Mouse (Mus musculus): ENCODE results near the gene Fgf8. TPM values are rescaled to one million over a fixed set of nuclear protein-coding genes. Genes with fewer than 3 reads are reported as not detected.

Gene Fgf8
- polyA plus RNA-seq, 1 experiment from 2014 or later = 0.18 TPM

- peak; percentile 98 for ATAC-seq (ENCODE audit: low FRiP score, low TSS enrichment)
- Histone ChIP-seq H3K4me1 (ENCODE audit: control insufficient read depth, insufficient read depth, low read length) (peaks cover 24% of the 10 kb centered on the region), H3K9ac (replicated peaks; ENCODE audit: low read length) (peak within 1 kb of the TSS; percentile 96), H3K9me3 (ENCODE audit: control insufficient read depth, low read length) (no peaks in the 10 kb centered on the region), H3K4me2 (ENCODE audit: low read length) (peak within 1 kb of the TSS; percentile 58), H3K27ac (replicated peaks; ENCODE audit: low read depth, low read length) (peak within 1 kb of the TSS; percentile 99), H3K27me3 (ENCODE audit: control insufficient read depth, insufficient read depth, low read length) (no peaks in the 10 kb centered on the region), H3K36me3 (ENCODE audit: control insufficient read depth, insufficient read depth, low read length) (peaks cover 12% of the 10 kb centered on the region), H3K4me3 (replicated peaks; ENCODE audit: low read depth, low read length) (peak within 1 kb of the TSS; percentile 100)
- whole genome bisulfite sequencing = under 1% methylated on average over 69 of the region's 71 CpGs
- peak; percentile 99 for DNase-seq
Measured at GRCm38 (mm10) chr19:45783181-45783932, 40.6 kb upstream of the Fgf8 start, which contains the start of gene Mgea5. Gene Mgea5 (minus strand): TSS chr19:45783837.

- ATAC-seq (ENCODE audit: low FRiP score, low TSS enrichment) = peak; percentile 41
- peak overlapping the region; percentile 99 for H3K27ac ChIP-seq (replicated peaks; ENCODE audit: low read depth, low read length)
- under 1% methylated on average over 36 of the region's 36 CpGs for WGBS
- peaks cover 21% of the 10 kb centered on the region for H3K36me3 ChIP-seq (ENCODE audit: control insufficient read depth, insufficient read depth, low read length)
- H3K4me1 ChIP-seq (ENCODE audit: control insufficient read depth, insufficient read depth, low read length) = peaks cover 24% of the 10 kb centered on the region
- no peaks in the 10 kb centered on the region for H3K9me3 ChIP-seq (ENCODE audit: control insufficient read depth, low read length)
- H3K4me3 ChIP-seq (replicated peaks; ENCODE audit: low read depth, low read length) = peak overlapping the region; percentile 100
- H3K4me2 ChIP-seq (ENCODE audit: low read length) = peak overlapping the region; percentile 58
- DNase-seq = peak; percentile 73
- H3K9ac ChIP-seq (replicated peaks; ENCODE audit: low read length) = peak overlapping the region; percentile 96
- H3K27me3 ChIP-seq (ENCODE audit: control insufficient read depth, insufficient read depth, low read length) = no peaks in the 10 kb centered on the region
Measured at GRCm38 (mm10) chr19:45782315-45783001, 39.7 kb upstream of the Fgf8 start.

GRCm38 (mm10) chr19:45781676-45782075 lies 39.0 kb upstream of the Fgf8 start:
- 59% methylated on average over 8 of the region's 8 CpGs for WGBS
- Histone ChIP-seq H3K4me2 (ENCODE audit: low read length) (peak overlapping the region; percentile 58), H3K4me1 (ENCODE audit: control insufficient read depth, insufficient read depth, low read length) (peaks cover 24% of the 10 kb centered on the region), H3K36me3 (ENCODE audit: control insufficient read depth, insufficient read depth, low read length) (peaks cover 29% of the 10 kb centered on the region), H3K9me3 (ENCODE audit: control insufficient read depth, low read length) (no peaks in the 10 kb centered on the region), H3K4me3 (replicated peaks; ENCODE audit: low read depth, low read length) (peak overlapping the region; percentile 100), H3K27me3 (ENCODE audit: control insufficient read depth, insufficient read depth, low read length) (no peaks in the 10 kb centered on the region), H3K27ac (replicated peaks; ENCODE audit: low read depth, low read length) (no peak overlapping the region), H3K9ac (replicated peaks; ENCODE audit: low read length) (no peak overlapping the region; the same call in 1 of the 2 replicates)
- DNase-seq = no peak
- ATAC-seq (ENCODE audit: low FRiP score, low TSS enrichment) = no peak

- no peak for DNase-seq
Measured at GRCm38 (mm10) chr19:45780350-45780915, 37.7 kb upstream of the Fgf8 start.

GRCm38 (mm10) chr19:45775486-45775885 lies 32.8 kb upstream of the Fgf8 start:
- Histone ChIP-seq H3K9me3 (ENCODE audit: control insufficient read depth, low read length) (no peaks in the 10 kb centered on the region), H3K27me3 (ENCODE audit: control insufficient read depth, insufficient read depth, low read length) (no peaks in the 10 kb centered on the region), H3K4me2 (ENCODE audit: low read length) (no peak overlapping the region), H3K27ac (replicated peaks; ENCODE audit: low read depth, low read length) (no peak overlapping the region), H3K36me3 (ENCODE audit: control insufficient read depth, insufficient read depth, low read length) (peaks cover 87% of the 10 kb centered on the region), H3K4me1 (ENCODE audit: control insufficient read depth, insufficient read depth, low read length) (peaks cover 6% of the 10 kb centered on the region), H3K9ac (replicated peaks; ENCODE audit: low read length) (no peak overlapping the region), H3K4me3 (replicated peaks; ENCODE audit: low read depth, low read length) (no peak overlapping the region)
- no peak for DNase-seq
- WGBS = 83% methylated on average over 2 of the region's 2 CpGs
- ATAC-seq (ENCODE audit: low FRiP score, low TSS enrichment) = no peak

More at GRCm38 (mm10) chr19:45780350-45780915, 37.7 kb upstream of the Fgf8 start:
- Histone ChIP-seq H3K36me3 (ENCODE audit: control insufficient read depth, insufficient read depth, low read length) (peaks cover 42% of the 10 kb centered on the region), H3K27ac (replicated peaks; ENCODE audit: low read depth, low read length) (no peak overlapping the region), H3K4me2 (ENCODE audit: low read length) (peak overlapping the region; percentile 58), H3K27me3 (ENCODE audit: control insufficient read depth, insufficient read depth, low read length) (no peaks in the 10 kb centered on the region), H3K9me3 (ENCODE audit: control insufficient read depth, low read length) (no peaks in the 10 kb centered on the region), H3K4me3 (replicated peaks; ENCODE audit: low read depth, low read length) (peak overlapping the region; percentile 100; the same call in 1 of the 2 replicates), H3K4me1 (ENCODE audit: control insufficient read depth, insufficient read depth, low read length) (peaks cover 24% of the 10 kb centered on the region), H3K9ac (replicated peaks; ENCODE audit: low read length) (0 out of 2 replicates have a peak overlapping the region, but pooled peaks have one; percentile 12)
- ATAC-seq (ENCODE audit: low FRiP score, low TSS enrichment) = no peak
- WGBS = 86% methylated on average over 13 of the region's 13 CpGs

GRCm38 (mm10) chr19:45771501-45771900 lies 28.8 kb upstream of the Fgf8 start:
- DNase-seq (no peak), ATAC-seq (ENCODE audit: low FRiP score, low TSS enrichment) (no peak)
- Histone ChIP-seq H3K9ac (replicated peaks; ENCODE audit: low read length) (no peak overlapping the region), H3K4me3 (replicated peaks; ENCODE audit: low read depth, low read length) (no peak overlapping the region), H3K9me3 (ENCODE audit: control insufficient read depth, low read length) (no peaks in the 10 kb centered on the region), H3K36me3 (ENCODE audit: control insufficient read depth, insufficient read depth, low read length) (peaks cover 94% of the 10 kb centered on the region), H3K27ac (replicated peaks; ENCODE audit: low read depth, low read length) (no peak overlapping the region), H3K4me2 (ENCODE audit: low read length) (no peak overlapping the region), H3K4me1 (ENCODE audit: control insufficient read depth, insufficient read depth, low read length) (no peaks in the 10 kb centered on the region), H3K27me3 (ENCODE audit: control insufficient read depth, insufficient read depth, low read length) (no peaks in the 10 kb centered on the region)
- WGBS = 97% methylated on average over 5 of the region's 5 CpGs

GRCm38 (mm10) chr19:45760810-45761209 lies 18.1 kb upstream of the Fgf8 start:
- DNase-seq = no peak
- no peaks in the 10 kb centered on the region for H3K9me3 ChIP-seq (ENCODE audit: control insufficient read depth, low read length)
- H3K27ac ChIP-seq (replicated peaks; ENCODE audit: low read depth, low read length) = no peak overlapping the region
- no peak overlapping the region for H3K9ac ChIP-seq (replicated peaks; ENCODE audit: low read length)
- no peak overlapping the region for H3K4me2 ChIP-seq (ENCODE audit: low read length)
- no peaks in the 10 kb centered on the region for H3K27me3 ChIP-seq (ENCODE audit: control insufficient read depth, insufficient read depth, low read length)
- H3K36me3 ChIP-seq (ENCODE audit: control insufficient read depth, insufficient read depth, low read length) = peaks cover 95% of the 10 kb centered on the region
- WGBS = 97% methylated on average over 3 of the region's 3 CpGs
- no peak for ATAC-seq (ENCODE audit: low FRiP score, low TSS enrichment)
- H3K4me3 ChIP-seq (replicated peaks; ENCODE audit: low read depth, low read length) = no peak overlapping the region
- H3K4me1 ChIP-seq (ENCODE audit: control insufficient read depth, insufficient read depth, low read length) = no peaks in the 10 kb centered on the region

- no peak overlapping the region for H3K4me2 ChIP-seq (ENCODE audit: low read length)
- H3K4me3 ChIP-seq (replicated peaks; ENCODE audit: low read depth, low read length) = no peak overlapping the region
- H3K9ac ChIP-seq (replicated peaks; ENCODE audit: low read length) = no peak overlapping the region
- no peak overlapping the region for H3K27ac ChIP-seq (replicated peaks; ENCODE audit: low read depth, low read length)
- H3K27me3 ChIP-seq (ENCODE audit: control insufficient read depth, insufficient read depth, low read length) = no peaks in the 10 kb centered on the region
- no peaks in the 10 kb centered on the region for H3K9me3 ChIP-seq (ENCODE audit: control insufficient read depth, low read length)
- H3K36me3 ChIP-seq (ENCODE audit: control insufficient read depth, insufficient read depth, low read length) = peaks cover 95% of the 10 kb centered on the region
- ATAC-seq (ENCODE audit: low FRiP score, low TSS enrichment) = no peak
- DNase-seq = no peak
- WGBS = 96% methylated on average over 5 of the region's 5 CpGs
- H3K4me1 ChIP-seq (ENCODE audit: control insufficient read depth, insufficient read depth, low read length) = no peaks in the 10 kb centered on the region
Measured at GRCm38 (mm10) chr19:45758671-45759070, 16.0 kb upstream of the Fgf8 start.
